Mouse (Mus musculus): ENCODE data around the gene Isca2. TPM values are rescaled to one million over a fixed set of nuclear protein-coding genes. Genes with fewer than 3 reads are reported as not detected.
A peak's percentile ranks its signal among the peaks of the same experiment; 100 is the strongest.

Gene Isca2
- polyA plus RNA-seq, 1 experiment, result 51.2 TPM

DNA sequence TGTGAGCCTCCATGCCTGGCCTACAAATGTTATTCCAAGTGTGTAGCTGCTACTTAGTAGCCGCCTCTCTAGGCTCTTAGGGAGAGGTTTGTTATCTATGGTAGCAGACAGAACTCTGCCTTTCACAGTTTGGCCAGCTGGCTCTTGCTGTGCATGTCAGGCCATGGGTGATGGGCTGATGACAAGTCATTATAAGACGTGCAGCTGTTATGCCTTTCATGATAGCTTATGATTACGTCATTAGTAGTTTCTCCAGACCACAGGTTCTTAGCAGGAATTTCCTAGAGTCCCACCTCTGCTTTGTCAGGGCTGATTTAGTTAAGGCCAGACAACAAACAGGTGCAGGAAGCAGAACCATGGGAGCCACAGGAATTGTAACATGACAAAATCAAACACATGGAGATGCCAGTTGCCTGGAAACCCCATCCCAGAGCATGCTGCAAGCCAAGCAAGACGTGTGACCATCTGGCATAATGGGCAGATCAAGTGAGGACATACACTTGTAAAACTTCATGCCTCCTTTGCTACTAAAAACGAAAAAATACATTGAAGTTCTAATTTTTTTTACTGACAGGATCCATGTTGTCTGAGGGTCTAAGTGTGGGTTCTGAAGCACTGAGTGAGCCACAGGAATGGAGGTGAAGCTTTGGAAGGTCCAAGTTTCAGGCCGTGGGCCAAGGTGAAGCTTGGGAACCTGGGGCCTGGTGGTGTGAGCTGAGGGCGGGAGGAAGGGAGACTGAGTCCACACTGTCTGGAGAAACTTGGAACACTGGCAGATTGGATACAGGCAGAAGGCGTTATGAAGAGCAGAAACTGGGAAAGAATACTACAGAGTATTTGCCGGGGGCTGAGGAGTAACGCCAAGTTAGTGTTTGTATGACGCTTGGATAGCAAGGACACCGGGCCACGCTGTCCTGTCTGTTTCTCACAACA lies 46.5 kb downstream of the Isca2 start:
- H3K36me3 ChIP-seq (ENCODE audit: control insufficient read depth, insufficient read depth), result no peaks in the 10 kb centered on the region
- H3K27me3 ChIP-seq (ENCODE audit: control insufficient read depth, insufficient read depth, insufficient read length), result no peaks in the 10 kb centered on the region
- no peak overlapping the region for H3K4me3 ChIP-seq
- peak overlapping the region; percentile 30 for H3K4me2 ChIP-seq (ENCODE audit: low read depth)
- peak; percentile 59 to 98 (median 86) for TF ChIP-seq MYOG (IDR thresholded peaks at IDR 0.05; ENCODE audit: control insufficient read depth in 1 of 3, insufficient read depth in 1 of 3, insufficient read length in 2 of 3, low read depth in 2 of 3)
- peak; percentile 90 for TF ChIP-seq TCF3 (IDR thresholded peaks at IDR 0.05; ENCODE audit: insufficient read length, low read depth)
- TF ChIP-seq SRF (IDR thresholded peaks at IDR 0.05; ENCODE audit: control insufficient read depth, insufficient read length, low read depth), result no peak
- TF ChIP-seq CEBPB (IDR thresholded peaks at IDR 0.05; ENCODE audit: insufficient read depth, poor library complexity, severe bottlenecking), result peak; percentile 59
- no peak for TF ChIP-seq POLR2AphosphoS2 (IDR thresholded peaks at IDR 0.05; ENCODE audit: insufficient read length, low read depth)
- peak; percentile 93 for TF ChIP-seq TCF12 (IDR thresholded peaks at IDR 0.05; ENCODE audit: insufficient read depth, poor library complexity, severe bottlenecking)
- TF ChIP-seq E2F4 (IDR thresholded peaks at IDR 0.05; ENCODE audit: insufficient read depth), result no peak
- no peak for TF ChIP-seq MAX (IDR thresholded peaks at IDR 0.05; ENCODE audit: low read depth)
- peak; percentile 92 to 96 (median 95) for TF ChIP-seq MYOD1 (IDR thresholded peaks at IDR 0.05; ENCODE audit: control insufficient read depth in 1 of 3, insufficient read length in 2 of 3, low read depth in 2 of 3)
- TF ChIP-seq POLR2A (IDR thresholded peaks at IDR 0.05; ENCODE audit: insufficient read length, low read depth), result no peak
- H3ac ChIP-seq (ENCODE audit: control insufficient read depth, insufficient read length), result no peak overlapping the region
- no peaks in the 10 kb centered on the region for H3K79me2 ChIP-seq (ENCODE audit: control insufficient read depth, insufficient read depth)

DNA sequence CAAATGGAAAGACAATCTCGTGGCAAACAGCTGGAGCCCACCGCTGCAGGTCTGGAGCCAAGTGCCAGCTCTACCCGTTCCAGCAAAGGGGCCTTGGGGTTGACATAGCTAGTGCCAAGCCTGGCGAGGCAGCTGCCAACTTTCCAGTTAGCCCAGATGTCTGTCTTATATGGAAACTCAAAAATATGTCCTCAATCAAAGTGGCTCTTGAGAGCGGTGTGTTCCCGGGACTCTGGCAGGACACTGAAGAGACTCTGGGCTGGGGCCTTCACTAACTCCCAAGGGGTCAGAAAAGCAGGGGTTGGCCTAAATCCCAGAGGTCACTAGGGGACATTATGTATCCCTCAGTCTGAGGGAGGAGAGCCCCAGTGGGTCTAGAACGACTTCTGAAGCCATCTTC lies 50.5 kb downstream of the Isca2 start:
- H3K36me3 ChIP-seq (ENCODE audit: control insufficient read depth, insufficient read depth), result no peaks in the 10 kb centered on the region
- no peaks in the 10 kb centered on the region for H3K27me3 ChIP-seq (ENCODE audit: control insufficient read depth, insufficient read depth, insufficient read length)
- TF ChIP-seq SRF (IDR thresholded peaks at IDR 0.05; ENCODE audit: control insufficient read depth, insufficient read length, low read depth), result no peak
- TF ChIP-seq POLR2A (IDR thresholded peaks at IDR 0.05; ENCODE audit: insufficient read length, low read depth), result no peak
- TF ChIP-seq MYOD1 (IDR thresholded peaks at IDR 0.05; ENCODE audit: control insufficient read depth in 1 of 3, insufficient read length in 2 of 3, low read depth in 2 of 3), result no peak
- no peak for TF ChIP-seq USF1 (IDR thresholded peaks at IDR 0.05; ENCODE audit: low read depth)
- TF ChIP-seq MAX (IDR thresholded peaks at IDR 0.05; ENCODE audit: low read depth), result no peak
- TF ChIP-seq TCF3 (IDR thresholded peaks at IDR 0.05; ENCODE audit: insufficient read length, low read depth), result no peak
- no peaks in the 10 kb centered on the region for H3K79me2 ChIP-seq (ENCODE audit: control insufficient read depth, insufficient read depth)
- no peak overlapping the region for H3K4me2 ChIP-seq (ENCODE audit: low read depth)
- H3ac ChIP-seq (ENCODE audit: control insufficient read depth, insufficient read length), result no peak overlapping the region
- no peak overlapping the region for H3K4me3 ChIP-seq

DNA sequence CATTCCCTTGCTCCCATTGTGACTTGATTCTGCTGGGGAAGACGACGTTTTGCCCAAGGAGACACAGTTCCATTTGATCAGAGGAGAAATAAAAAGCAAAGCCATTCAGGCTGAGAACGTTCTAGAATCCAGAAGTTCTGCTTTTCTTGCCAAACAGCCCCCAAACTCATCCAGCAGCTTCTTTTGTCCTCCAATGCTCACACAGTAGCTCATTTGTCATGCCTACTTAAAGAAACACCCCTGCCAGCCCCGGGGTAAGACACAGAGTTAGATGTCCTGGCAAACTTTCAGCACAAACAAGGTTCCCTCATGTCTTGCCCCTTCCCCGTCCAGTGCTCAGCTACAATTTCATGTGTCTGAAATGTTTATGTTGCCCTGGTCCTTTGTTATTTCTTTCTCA lies 51.2 kb downstream of the Isca2 start:
- TF ChIP-seq E2F4 (IDR thresholded peaks at IDR 0.05; ENCODE audit: insufficient read depth) (no peak), CEBPB (IDR thresholded peaks at IDR 0.05; ENCODE audit: insufficient read depth, poor library complexity, severe bottlenecking) (no peak), USF1 (IDR thresholded peaks at IDR 0.05; ENCODE audit: low read depth) (no peak), REST (IDR thresholded peaks at IDR 0.05; ENCODE audit: insufficient read depth, insufficient read length) (no peak), TCF12 (IDR thresholded peaks at IDR 0.05; ENCODE audit: insufficient read depth, poor library complexity, severe bottlenecking) (no peak), POLR2AphosphoS2 (IDR thresholded peaks at IDR 0.05; ENCODE audit: insufficient read length, low read depth) (no peak), MYOG (IDR thresholded peaks at IDR 0.05; ENCODE audit: control insufficient read depth in 1 of 3, insufficient read depth in 1 of 3, insufficient read length in 2 of 3, low read depth in 2 of 3) (no peak), POLR2A (IDR thresholded peaks at IDR 0.05; ENCODE audit: insufficient read length, low read depth) (no peak), MAX (IDR thresholded peaks at IDR 0.05; ENCODE audit: low read depth) (no peak), SRF (IDR thresholded peaks at IDR 0.05; ENCODE audit: control insufficient read depth, insufficient read length, low read depth) (no peak), TCF3 (IDR thresholded peaks at IDR 0.05; ENCODE audit: insufficient read length, low read depth) (no peak), MYOD1 (IDR thresholded peaks at IDR 0.05; ENCODE audit: control insufficient read depth in 1 of 3, insufficient read length in 2 of 3, low read depth in 2 of 3) (no peak)
- Histone ChIP-seq H3K27me3 (ENCODE audit: control insufficient read depth, insufficient read depth, insufficient read length) (no peaks in the 10 kb centered on the region), H3K79me2 (ENCODE audit: control insufficient read depth, insufficient read depth) (no peaks in the 10 kb centered on the region), H3ac (ENCODE audit: control insufficient read depth, insufficient read length) (no peak overlapping the region), H3K36me3 (ENCODE audit: control insufficient read depth, insufficient read depth) (no peaks in the 10 kb centered on the region), H3K4me3 (no peak overlapping the region), H3K4me2 (ENCODE audit: low read depth) (no peak overlapping the region)

Other genes with a start within 250 kb of the Isca2 start
- not detected for gene Vsx2, start 203.5 kb upstream of the Isca2 start, polyA plus RNA-seq (2012; fragmentation: generic; extraction: Trizol)
- 16.4 TPM for gene Abcd4, start 155.8 kb upstream of the Isca2 start, polyA plus RNA-seq (2012; fragmentation: generic; extraction: Trizol)
- not detected for gene Vrtn, start 132.2 kb upstream of the Isca2 start, polyA plus RNA-seq (2012; fragmentation: generic; extraction: Trizol)
- gene Syndig1l, start 74.4 kb upstream of the Isca2 start, polyA plus RNA-seq (2012; fragmentation: generic; extraction: Trizol), result not detected
- gene Npc2, start 99 bp upstream of the Isca2 start, polyA plus RNA-seq (2012; fragmentation: generic; extraction: Trizol), result 188 TPM
- 19.7 TPM for gene Ltbp2, start 103.3 kb downstream of the Isca2 start, polyA plus RNA-seq (2012; fragmentation: generic; extraction: Trizol)
- gene Fcf1, start 197.6 kb downstream of the Isca2 start, polyA plus RNA-seq (2012; fragmentation: generic; extraction: Trizol), result 129 TPM
- 17.4 TPM for gene Arel1, start 197.6 kb downstream of the Isca2 start, polyA plus RNA-seq (2012; fragmentation: generic; extraction: Trizol)
- 21.0 TPM for gene Ylpm1, start 223.1 kb downstream of the Isca2 start, polyA plus RNA-seq (2012; fragmentation: generic; extraction: Trizol)